Mouse (Mus musculus) cortical plate, adult 2 months (tissue): ENCODE data around the gene Large1. TPM values are rescaled to one million over a fixed set of nuclear protein-coding genes. Genes with fewer than 3 reads are reported as not detected.

ENCODE experiments used
- H3K27ac ChIP-seq: fragments of 200-500 bp; 2 replicates; pipeline ENCODE4 v1.5.1; 2012; ENCODE audit warnings: low read length, control low read depth, inconsistent platforms; ENCODE audit not compliant: insufficient read depth
- H3K4me1 ChIP-seq: fragments of 200-500 bp; 2 replicates; pipeline ENCODE4 v1.6.1; 2011; ENCODE audit warnings: low read length; ENCODE audit not compliant: control insufficient read depth, insufficient read depth
- H3K4me3 ChIP-seq: fragments of 200-500 bp; 2 replicates; pipeline ENCODE4 v1.5.1; 2011; ENCODE audit warnings: mild to moderate bottlenecking, low read length, control low read depth; ENCODE audit not compliant: insufficient read depth
- CTCF ChIP-seq: fragments of 200-500 bp; IDR thresholded peaks from 2 replicates; pipeline ENCODE4 v1.5.1; 2011; ENCODE audit warnings: mild to moderate bottlenecking, control low read depth, low read length; ENCODE audit not compliant: insufficient read depth; ENCODE audit errors: extremely low read depth
- POLR2A ChIP-seq: fragments of 200-500 bp; IDR thresholded peaks from 2 replicates; pipeline ENCODE4 v1.6.1; 2011; ENCODE audit warnings: mild to moderate bottlenecking, low read length, control low read depth; ENCODE audit not compliant: insufficient read depth; ENCODE audit errors: extremely low read depth
- polyA plus RNA-seq: library from polyadenylated mRNA; depleted of rRNA; stranded (reverse); fragments of >200 nt; gene quantifications from 2 replicates; pipeline ENCODE4 v1.2.3, GENCODE M21; 2012

Large1 gene
- polyA plus RNA-seq, 1 experiment = 78.8 TPM

GRCm38 (mm10) chr8:72765696-72766095, 587.6 kb downstream of the Large1 start:
- H3K4me3 ChIP-seq = no peak overlapping the region
- no peaks in the 10 kb centered on the region for H3K4me1 ChIP-seq
- no peak for TF ChIP-seq CTCF
- TF ChIP-seq POLR2A = no peak
- no peak overlapping the region for H3K27ac ChIP-seq
